Mouse (Mus musculus) C2C12 (cell line): ENCODE data around the gene Hadhb. TPM values are rescaled to one million over a fixed set of nuclear protein-coding genes. Genes with fewer than 3 reads are reported as not detected.

ENCODE experiments used
- H3K27me3 ChIP-seq: one replicate; pipeline ENCODE4 v1.6.1; 2011; ENCODE audit not compliant: control insufficient read depth, insufficient read depth, insufficient read length
- H3K36me3 ChIP-seq: one replicate; pipeline ENCODE4 v1.6.1; 2011; ENCODE audit not compliant: control insufficient read depth, insufficient read depth
- H3K4me3 ChIP-seq: one replicate; pipeline ENCODE4 v1.5.1; 2011; ENCODE audit warnings: mild to moderate bottlenecking, control low read depth; ENCODE audit not compliant: poor library complexity, insufficient read depth, severe bottlenecking
- H3K79me2 ChIP-seq: one replicate; pipeline ENCODE4 v1.6.1; 2011; ENCODE audit not compliant: control insufficient read depth, insufficient read depth
- H3K79me3 ChIP-seq: one replicate; pipeline ENCODE4 v1.6.1; 2011; ENCODE audit warnings: low read depth, control low read depth
- H3ac ChIP-seq: one replicate; pipeline ENCODE3; 2011; ENCODE audit warnings: low read depth; ENCODE audit not compliant: control insufficient read depth, insufficient read length
- CEBPB ChIP-seq: IDR thresholded peaks from one replicate; pipeline ENCODE4 v1.6.1; 2011; ENCODE audit warnings: low read depth, mild to moderate bottlenecking, control low read depth, moderate library complexity
- CTCF ChIP-seq: IDR thresholded peaks from one replicate; pipeline ENCODE4 v1.5.1; 2011; ENCODE audit not compliant: control insufficient read depth, insufficient read depth, insufficient read length
- FOSL1 ChIP-seq: IDR thresholded peaks from one replicate; pipeline ENCODE4 v1.8.0; 2011; ENCODE audit warnings: mild to moderate bottlenecking, low read length; ENCODE audit not compliant: poor library complexity, insufficient read depth, severe bottlenecking
- MAX ChIP-seq: IDR thresholded peaks from one replicate; pipeline ENCODE4 v1.6.1; 2011; ENCODE audit warnings: mild to moderate bottlenecking, control low read depth
- MYOD1 ChIP-seq: IDR thresholded peaks from one replicate; pipeline ENCODE4 v1.6.1; 2011; ENCODE audit warnings: low read depth; ENCODE audit not compliant: control insufficient read depth, insufficient read length
- MYOG ChIP-seq: IDR thresholded peaks from one replicate; pipeline ENCODE4 v1.6.1; 2011; ENCODE audit not compliant: control insufficient read depth, insufficient read length; ENCODE audit errors: extremely low read depth
- USF1 ChIP-seq: IDR thresholded peaks from one replicate; pipeline ENCODE4 v1.6.1; 2011; ENCODE audit warnings: low read depth, mild to moderate bottlenecking, control low read depth, moderate library complexity
- polyA plus RNA-seq: library from polyadenylated mRNA; unstranded; fragments of >200 nt; fragmentation: generic; extraction: Trizol; gene quantifications from one replicate; pipeline ENCODE4 v1.2.1, GENCODE M21; 2012; ENCODE audit warnings: missing spikeins

Gene Hadhb
- polyA plus RNA-seq, 1 experiment: 43.2 TPM

DNA sequence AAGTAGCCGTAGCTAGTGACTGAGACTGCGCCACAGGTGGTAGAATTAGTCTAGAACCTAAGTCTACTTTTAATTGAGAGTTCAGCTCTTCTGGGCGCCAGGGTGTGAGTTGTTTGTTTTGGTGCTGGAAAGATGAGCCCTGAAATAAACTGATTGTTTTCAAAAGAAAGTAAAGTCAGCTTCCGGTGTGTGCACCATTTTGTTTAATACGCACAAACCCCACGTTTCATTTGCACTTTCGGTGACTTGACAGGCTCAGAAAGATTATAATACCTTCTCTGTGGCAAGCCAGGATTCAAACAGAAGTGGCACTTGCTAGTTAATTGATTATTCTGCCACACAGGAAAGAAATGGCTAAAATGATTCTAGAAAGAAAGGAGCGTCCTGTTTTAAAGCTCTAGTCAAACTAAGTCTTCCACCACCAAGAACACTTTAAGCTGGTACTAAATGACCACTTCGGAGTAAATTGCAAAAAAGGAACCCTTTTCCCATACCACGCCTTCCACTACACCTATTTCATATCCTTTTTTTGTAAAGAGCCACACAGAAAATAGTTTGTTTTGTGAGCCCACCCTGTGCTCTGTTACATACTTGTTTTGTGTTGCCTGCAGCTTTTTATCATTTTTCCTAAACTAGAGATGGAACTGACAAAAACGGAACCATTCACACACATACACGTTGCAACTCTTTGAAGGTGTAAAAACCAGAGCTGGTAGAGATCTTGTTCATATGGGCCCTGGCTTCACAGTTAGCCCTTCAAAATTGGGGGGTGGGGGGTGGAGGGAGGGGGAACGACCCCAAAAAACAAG, 977 bp downstream of the Hadhb start:
- no peaks in the 10 kb centered on the region for H3K36me3 ChIP-seq
- H3ac ChIP-seq: peak overlapping the region; percentile 78
- no peaks in the 10 kb centered on the region for H3K27me3 ChIP-seq
- H3K79me3 ChIP-seq: peaks cover 38% of the 10 kb centered on the region
- peaks cover 95% of the 10 kb centered on the region for H3K79me2 ChIP-seq
- H3K4me3 ChIP-seq: peak overlapping the region; percentile 82
- no peak for TF ChIP-seq MAX

DNA sequence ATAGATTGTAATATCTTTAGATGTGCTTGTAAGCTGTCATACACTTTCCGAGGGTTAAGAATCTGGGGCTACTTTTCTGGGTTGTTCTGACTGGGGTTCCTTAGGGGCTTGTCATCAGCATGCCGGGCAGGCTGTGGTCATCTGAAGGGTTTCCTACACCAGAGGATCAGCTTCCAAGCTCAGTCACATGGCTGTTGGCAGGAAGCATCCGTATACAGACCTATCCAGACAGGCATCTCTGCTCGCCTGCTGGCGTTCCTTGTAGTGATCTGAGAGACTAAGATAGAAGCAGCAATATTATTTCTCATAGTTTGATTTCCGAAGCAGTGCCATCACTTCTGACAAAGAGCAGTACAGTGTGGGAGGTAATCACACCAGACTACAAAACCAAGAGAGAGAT, 4.6 kb downstream of the Hadhb start:
- peaks cover 72% of the 10 kb centered on the region for H3K79me2 ChIP-seq
- TF ChIP-seq FOSL1 (no peak), CEBPB (no peak), USF1 (no peak), CTCF (no peak), MYOG (no peak), MAX (no peak), MYOD1 (no peak)

GRCm38 (mm10) chr5:30161836-30162235, 6.8 kb downstream of the Hadhb start:
- Histone ChIP-seq H3K79me2 (peaks cover 52% of the 10 kb centered on the region), H3K36me3 (no peaks in the 10 kb centered on the region), H3K27me3 (no peaks in the 10 kb centered on the region), H3ac (no peak overlapping the region), H3K79me3 (peaks cover 12% of the 10 kb centered on the region), H3K4me3 (no peak overlapping the region)
- no peak for TF ChIP-seq CTCF
- no peak for TF ChIP-seq MYOG
- TF ChIP-seq MAX: no peak
- TF ChIP-seq MYOD1: no peak

More for the DNA sequence above, 4.6 kb downstream of the Hadhb start:
- Histone ChIP-seq H3K4me3 (no peak overlapping the region), H3K27me3 (no peaks in the 10 kb centered on the region), H3ac (no peak overlapping the region), H3K36me3 (no peaks in the 10 kb centered on the region), H3K79me3 (peaks cover 20% of the 10 kb centered on the region)

DNA sequence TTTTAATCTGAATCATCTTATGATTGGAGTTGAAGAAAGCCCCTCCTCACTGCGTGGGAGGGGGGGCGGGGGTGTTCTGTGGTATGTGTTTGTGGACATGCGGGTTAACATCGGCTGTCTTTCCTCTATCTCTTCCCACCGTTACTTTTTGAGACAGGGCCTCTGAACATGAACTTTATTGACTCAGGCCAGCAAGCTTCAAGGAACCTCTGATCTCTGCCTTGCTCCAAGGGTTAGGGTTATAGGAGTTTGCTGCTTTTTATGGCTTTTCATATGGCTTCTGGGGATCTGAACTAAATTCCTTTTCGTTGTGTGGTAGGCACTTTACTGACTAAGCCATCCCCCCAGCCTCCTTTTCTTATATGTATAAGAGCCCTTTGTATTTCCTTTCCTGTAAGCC, 7.3 kb downstream of the Hadhb start:
- H3K27me3 ChIP-seq: no peaks in the 10 kb centered on the region
- H3K79me3 ChIP-seq: peaks cover 9% of the 10 kb centered on the region
- no peak overlapping the region for H3K4me3 ChIP-seq
- no peak overlapping the region for H3ac ChIP-seq
- TF ChIP-seq MAX (no peak), FOSL1 (no peak), CTCF (no peak), MYOD1 (no peak), MYOG (no peak)
- H3K79me2 ChIP-seq: peaks cover 47% of the 10 kb centered on the region
- H3K36me3 ChIP-seq: no peaks in the 10 kb centered on the region

DNA sequence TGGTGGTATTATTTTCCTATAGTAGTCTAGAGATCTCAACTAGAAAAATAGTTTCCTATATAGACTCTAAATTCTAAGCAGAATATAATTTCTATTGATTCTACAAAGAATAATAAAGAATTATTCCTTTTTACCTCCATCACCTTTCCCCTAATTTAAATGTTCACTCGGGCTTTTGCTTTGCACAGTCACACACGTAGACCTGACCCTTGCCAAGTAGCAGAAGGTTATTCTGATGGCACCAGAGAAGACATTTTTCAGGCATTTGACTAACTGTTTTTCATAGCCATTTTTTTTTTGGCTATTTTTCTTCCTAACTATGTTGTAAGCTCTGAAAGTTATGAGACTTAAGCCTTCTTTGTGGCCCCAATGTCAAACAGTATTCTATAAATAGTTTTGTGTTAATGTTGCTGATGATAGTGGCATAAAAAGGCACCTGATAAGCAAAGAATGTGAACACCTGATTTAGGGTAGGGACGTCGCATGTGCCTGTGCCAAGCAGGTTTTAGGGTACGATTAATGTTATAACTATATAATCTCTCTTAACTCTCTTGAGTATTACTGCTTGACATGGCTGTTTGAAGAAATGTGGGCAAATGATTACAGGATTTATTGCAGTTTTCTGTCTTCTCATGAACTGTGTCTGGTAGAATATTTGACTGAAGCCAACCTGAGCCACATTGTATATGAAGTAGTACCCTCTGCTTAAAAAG, 10.3 kb downstream of the Hadhb start:
- TF ChIP-seq MAX (no peak), FOSL1 (no peak), USF1 (no peak), MYOD1 (no peak), MYOG (no peak), CTCF (no peak), CEBPB (no peak)
- H3K79me3 ChIP-seq: peaks cover 2% of the 10 kb centered on the region
- no peak overlapping the region for H3ac ChIP-seq
- peaks cover 9% of the 10 kb centered on the region for H3K36me3 ChIP-seq
- H3K4me3 ChIP-seq: no peak overlapping the region
- peaks cover 17% of the 10 kb centered on the region for H3K79me2 ChIP-seq
- H3K27me3 ChIP-seq: no peaks in the 10 kb centered on the region

DNA sequence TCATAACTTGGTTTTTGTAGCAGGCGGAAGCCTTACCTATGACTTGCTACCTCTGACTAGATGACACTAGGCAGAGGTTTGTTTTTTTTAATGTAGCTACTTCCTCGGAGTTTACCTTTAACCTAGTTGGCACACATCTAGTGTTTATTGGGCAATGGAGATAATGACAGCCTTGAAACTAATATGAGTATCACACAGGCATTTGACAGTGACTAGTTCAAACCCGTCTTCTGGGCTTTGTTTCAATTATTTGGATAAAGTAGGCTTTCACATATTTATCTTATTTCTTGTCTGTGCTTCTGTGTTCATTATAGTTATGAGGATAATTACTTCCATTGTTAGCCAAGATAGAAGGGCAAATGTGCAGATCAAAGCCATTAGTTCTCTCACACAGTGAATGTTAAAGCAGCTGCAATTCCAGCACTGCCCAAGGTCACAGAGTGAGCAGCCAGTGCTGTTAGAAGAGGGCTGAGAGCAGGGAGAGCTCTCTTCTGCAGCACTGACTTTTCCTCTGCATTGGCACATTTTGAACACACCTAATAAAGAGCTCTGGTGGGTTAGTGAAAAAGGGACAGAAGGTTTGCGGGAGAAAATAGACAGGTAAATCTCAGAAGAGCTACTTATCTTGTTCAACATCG, 15.4 kb downstream of the Hadhb start:
- no peak overlapping the region for H3K4me3 ChIP-seq
- no peaks in the 10 kb centered on the region for H3K79me2 ChIP-seq
- no peaks in the 10 kb centered on the region for H3K27me3 ChIP-seq
- no peak overlapping the region for H3ac ChIP-seq
- TF ChIP-seq MAX: no peak
- no peaks in the 10 kb centered on the region for H3K79me3 ChIP-seq
- H3K36me3 ChIP-seq: peaks cover 26% of the 10 kb centered on the region
